Mouse (Mus musculus) ovary, postnatal 10 days (tissue): ENCODE measurements around the gene Ldb2.

Experiments
- DNase-seq: peaks from one replicate; pipeline ENCODE4 v3.0.0; 2022; ENCODE audit warnings: low spot score

The Ldb2 gene

GRCm38 (mm10) chr5:44799053-44799860 lies at the start of gene Ldb2:
Gene Ldb2, minus strand, starts transcription at chr5:44799680.
- peak; percentile 28 for DNase-seq

GRCm38 (mm10) chr5:44831287-44831686 lies 31.8 kb upstream of the Ldb2 start:
- DNase-seq: no peak

GRCm38 (mm10) chr5:44815506-44815905 lies 16.0 kb upstream of the Ldb2 start:
- DNase-seq: no peak

GRCm38 (mm10) chr5:44805960-44806359 lies 6.5 kb upstream of the Ldb2 start:
- DNase-seq: no peak

GRCm38 (mm10) chr5:44801100-44801499 lies 1.6 kb upstream of the Ldb2 start:
- DNase-seq: no peak

GRCm38 (mm10) chr5:44799861-44800260 lies 381 bp upstream of the Ldb2 start:
- DNase-seq: no peak

- DNase-seq: no peak
These were observed 987 bp downstream of the Ldb2 start for GRCm38 (mm10) chr5:44798493-44798892.

- DNase-seq: no peak
These were observed 1.4 kb downstream of the Ldb2 start for GRCm38 (mm10) chr5:44798056-44798455.

GRCm38 (mm10) chr5:44784591-44784990 lies 14.9 kb downstream of the Ldb2 start:
- DNase-seq: no peak

- DNase-seq: no peak
These were observed 20.1 kb downstream of the Ldb2 start for GRCm38 (mm10) chr5:44779340-44779739.

GRCm38 (mm10) chr5:44768472-44768871 lies 31.0 kb downstream of the Ldb2 start:
- no peak for DNase-seq

GRCm38 (mm10) chr5:44764911-44765310 lies 34.6 kb downstream of the Ldb2 start:
- DNase-seq: no peak

- DNase-seq: no peak
These were observed 40.3 kb downstream of the Ldb2 start for GRCm38 (mm10) chr5:44759178-44759577.

GRCm38 (mm10) chr5:44754156-44754910 lies 45.1 kb downstream of the Ldb2 start:
- no peak for DNase-seq

GRCm38 (mm10) chr5:44745706-44746105 lies 53.8 kb downstream of the Ldb2 start:
- no peak for DNase-seq

- no peak for DNase-seq
These were observed 63.1 kb downstream of the Ldb2 start for GRCm38 (mm10) chr5:44736366-44736765.

GRCm38 (mm10) chr5:44734131-44734723 lies 65.3 kb downstream of the Ldb2 start:
- no peak for DNase-seq

GRCm38 (mm10) chr5:44729646-44730310 lies 69.7 kb downstream of the Ldb2 start:
- no peak for DNase-seq

GRCm38 (mm10) chr5:44727995-44728394 lies 71.5 kb downstream of the Ldb2 start:
- no peak for DNase-seq

- DNase-seq: no peak
These were observed 72.7 kb downstream of the Ldb2 start for GRCm38 (mm10) chr5:44726546-44727476.

GRCm38 (mm10) chr5:44725501-44725900 lies 74.0 kb downstream of the Ldb2 start:
- DNase-seq: no peak
